In genomic region chr1:165235846-165236245, GRCm38 (mm10) we compare ENCODE assay signal across 8 mouse cellular contexts. TPM values are rescaled to one million over a fixed set of nuclear protein-coding genes. Genes with fewer than 3 reads are reported as not detected.
A peak's percentile ranks its signal among the peaks of the same experiment; 100 is the strongest.
DNase-seq lines count a peak whose midpoint lies in the region; ATAC-seq and TF ChIP-seq lines count a peak whose summit lies in the region.

No protein-coding gene starts in this region.

- H3K36me3 ChIP-seq in limb, embryonic 14.5 days (ENCODE audit: control insufficient read depth, insufficient read depth, low read length): no peaks in the 10 kb centered on the region

- WGBS in limb, embryonic 14.5 days: 10% methylated on average over 10 of the region's 10 CpGs

- H3K4me2 ChIP-seq in limb, embryonic 14.5 days (replicated peaks; ENCODE audit: low read depth, low read length, severe bottlenecking): peak overlapping the region; percentile 66

- no peak for TF ChIP-seq CTCF in gastrocnemius, adult 2 months (IDR thresholded peaks at IDR 0.05)

- no peak for TF ChIP-seq POLR2A in limb, embryonic 14.5 days (IDR thresholded peaks at IDR 0.05; ENCODE audit: borderline replicate concordance, extremely low read depth, insufficient read depth, insufficient read length)

- no peak for DNase-seq in gastrocnemius, adult 2 months
- DNase-seq in gastrocnemius, postnatal 25 days: no peak
- DNase-seq in thymus, postnatal 14 days: peak; percentile 21
- no peak for DNase-seq in thymus, postnatal 0 days (ENCODE audit: low spot score)
- no peak for DNase-seq in limb, embryonic 14.5 days (ENCODE audit: low spot score)
- DNase-seq in adipocyte (ENCODE audit: low spot score): no peak
- no peak for DNase-seq in gastrocnemius, postnatal 4 days (ENCODE audit: low spot score in 2 of 2)

- H3K4me3 ChIP-seq in gastrocnemius, adult 2 months: peak overlapping the region; percentile 88
- peak overlapping the region; percentile 91 for H3K4me3 ChIP-seq in limb, embryonic 14.5 days (replicated peaks; ENCODE audit: low read length)

- ATAC-seq in limb, embryonic 14.5 days (ENCODE audit: low FRiP score, low read depth): no peak
- no peak for ATAC-seq in inflammation-experienced regulatory T-cells, adult 6 months

- peak overlapping the region; percentile 91 for H3K27ac ChIP-seq in gastrocnemius, adult 2 months
- H3K27ac ChIP-seq in limb, embryonic 14.5 days (replicated peaks; ENCODE audit: low read depth, low read length): 0 out of 2 replicates have a peak overlapping the region, but pooled peaks have one; percentile 92

- intact Hi-C loops in gastrocnemius, adult 2 months (cut with DNase I): loop anchor here (2.0 to 5.0 kb wide), 4 partner anchors 41 to 929 kb away; partner anchors contain the start of genes Blzf1, Dcaf6, Mpc2 and Sft2d2

- H3K9ac ChIP-seq in limb, embryonic 14.5 days (ENCODE audit: low read depth, low read length, severe bottlenecking): peak overlapping the region; percentile 82

- H3K9me3 ChIP-seq in limb, embryonic 14.5 days (ENCODE audit: control insufficient read depth, low read length): no peaks in the 10 kb centered on the region

- H3K27me3 ChIP-seq in limb, embryonic 14.5 days (ENCODE audit: control insufficient read depth, insufficient read depth, low read length): no peaks in the 10 kb centered on the region

- peaks cover 11% of the 10 kb centered on the region for H3K4me1 ChIP-seq in limb, embryonic 14.5 days (ENCODE audit: control insufficient read depth, insufficient read depth, low read length)

RNA-seq across cellular contexts. Expression of gene Tiprl, which starts 0.9 kb away (rescaled TPM):
- total RNA-seq in gastrocnemius, adult 2 months (2021): 10 to 100 TPM; 19.7 to 20.9 TPM
- total RNA-seq in gastrocnemius, postnatal 25 days (2021): 10 to 100 TPM; 15.9 to 21.0 TPM
- 104 and 113 TPM in 2 replicates for polyA plus RNA-seq in thymus, postnatal 0 days (2015; fragmentation: Nextera tagmentation; extraction: Ambion mirVana)
- polyA plus RNA-seq in limb, embryonic 14.5 days (2012; rRNA removed): 34.5 and 52.4 TPM in 2 replicates
- polyA plus RNA-seq in limb, embryonic 14.5 days (2014; fragmentation: Nextera tagmentation; extraction: Ambion mirVana): 84.9 and 99.1 TPM in 2 replicates
- polyA plus RNA-seq in inflammation-experienced regulatory T-cells, adult 6 months (2017; shearing (Covaris generic)): 100 to 1,000 TPM; 109 to 158 (median 114) TPM
- 10 to 100 TPM; 32.1 to 34.1 TPM for total RNA-seq in gastrocnemius, postnatal 4 days (2021)

RNA-seq across cellular contexts. Expression of gene Sft2d2, which starts 41.6 kb away (rescaled TPM):
- 1 to 10 TPM; 8.9 to 9.7 TPM for total RNA-seq in gastrocnemius, adult 2 months (2021)
- 1 to 10 TPM; 7.4 to 7.5 TPM for total RNA-seq in gastrocnemius, postnatal 25 days (2021)
- polyA plus RNA-seq in thymus, postnatal 0 days (2015; fragmentation: Nextera tagmentation; extraction: Ambion mirVana): 21.6 and 22.8 TPM in 2 replicates
- 21.1 and 23.7 TPM in 2 replicates for polyA plus RNA-seq in limb, embryonic 14.5 days (2012; rRNA removed)
- polyA plus RNA-seq in limb, embryonic 14.5 days (2014; fragmentation: Nextera tagmentation; extraction: Ambion mirVana): 26.9 and 27.6 TPM in 2 replicates
- 10 to 100 TPM; 25.7 to 30.3 (median 27.4) TPM for polyA plus RNA-seq in inflammation-experienced regulatory T-cells, adult 6 months (2017; shearing (Covaris generic))
- 10 to 100 TPM; 14.0 to 15.0 TPM for total RNA-seq in gastrocnemius, postnatal 4 days (2021)

RNA-seq across cellular contexts. Expression of gene Gpr161, which starts 59.7 kb away (rescaled TPM):
- 1 to 10 TPM; 1.0 to 1.3 TPM for total RNA-seq in gastrocnemius, adult 2 months (2021)
- total RNA-seq in gastrocnemius, postnatal 25 days (2021): 1 to 10 TPM; 1.3 TPM
- polyA plus RNA-seq in thymus, postnatal 0 days (2015; fragmentation: Nextera tagmentation; extraction: Ambion mirVana): 0.21 and 0.29 TPM in 2 replicates
- 9.4 and 14.6 TPM in 2 replicates for polyA plus RNA-seq in limb, embryonic 14.5 days (2012; rRNA removed)
- polyA plus RNA-seq in limb, embryonic 14.5 days (2014; fragmentation: Nextera tagmentation; extraction: Ambion mirVana): 1.8 and 2.0 TPM in 2 replicates
- polyA plus RNA-seq in inflammation-experienced regulatory T-cells, adult 6 months (2017; shearing (Covaris generic)): not detected
- total RNA-seq in gastrocnemius, postnatal 4 days (2021): 1 to 10 TPM; 6.1 to 7.2 TPM
